Mouse (Mus musculus): ENCODE measurements around the gene Pmpca.

- TF ChIP-seq CTCF (IDR thresholded peaks at IDR 0.05; ENCODE audit: extremely low read depth, insufficient read depth, low read length) (no peak), POLR2A (IDR thresholded peaks at IDR 0.05; ENCODE audit: extremely low read depth, insufficient read depth, low read length) (no peak)
These were observed 57.5 kb downstream of the Pmpca start for GRCm38 (mm10) chr2:26446671-26447070.
